Mouse (Mus musculus) embryonic facial prominence, embryonic 12.5 days (tissue): Measurements from ENCODE around the gene Olfr328. TPM values are rescaled to one million over a fixed set of nuclear protein-coding genes. Genes with fewer than 3 reads are reported as not detected.
"Not testable (repeated sequence)": the region's sequence is repeated elsewhere in the genome, so short reads cannot be mapped to it uniquely, and the experiment has no call there.

Source experiments
- ATAC-seq: fragments of 200-750 bp; cut with Nextera tagmentation; 2 replicates; pipeline ENCODE4 v1.8.0; 2017; ENCODE audit not compliant: insufficient number of reproducible peaks, insufficient read depth, low FRiP score, low TSS enrichment
- H3K27ac ChIP-seq: fragments of 300-500 bp; sonication (generic); 2 replicates; pipeline ENCODE4 v1.5.1; 2016; ENCODE audit warnings: mild to moderate bottlenecking
- H3K27me3 ChIP-seq: fragments of 300-500 bp; sonication (generic); 2 replicates; pipeline ENCODE4 v1.6.1; 2016; ENCODE audit warnings: mild to moderate bottlenecking, moderate library complexity
- H3K36me3 ChIP-seq: fragments of 300-500 bp; sonication (generic); 2 replicates; pipeline ENCODE4 v1.6.1; 2016; ENCODE audit warnings: mild to moderate bottlenecking
- H3K4me1 ChIP-seq: fragments of 300-500 bp; sonication (generic); 2 replicates; pipeline ENCODE4 v1.6.1; 2016
- H3K4me2 ChIP-seq: fragments of 300-500 bp; sonication (generic); replicated peaks from 2 replicates; pipeline ENCODE4 v1.6.1; 2016; ENCODE audit warnings: mild to moderate bottlenecking, moderate library complexity
- H3K4me3 ChIP-seq: fragments of 300-500 bp; sonication (generic); 2 replicates; pipeline ENCODE4 v1.5.1; 2016; ENCODE audit warnings: mild to moderate bottlenecking
- H3K9ac ChIP-seq: fragments of 300-500 bp; sonication (generic); 2 replicates; pipeline ENCODE4 v1.6.1; 2016; ENCODE audit warnings: mild to moderate bottlenecking, moderate library complexity
- H3K9me3 ChIP-seq: fragments of 300-500 bp; sonication (generic); 2 replicates; pipeline ENCODE4 v1.6.1; 2016; ENCODE audit warnings: mild to moderate bottlenecking, moderate library complexity
- WGBS: fragments of 180-500 bp; shearing (Covaris S2); methylation state at CpG from one replicate; pipeline ENCODE4 v1.1.7; 2016; 5-methylcytosine and 5-hydroxymethylcytosine counted together
- polyA plus RNA-seq: library from polyadenylated mRNA; unstranded; fragments of >200 nt; fragmentation: Nextera tagmentation; extraction: Ambion mirVana; gene quantifications from 2 replicates; pipeline ENCODE4 v1.2.1, GENCODE M21; 2016

The Olfr328 gene
- polyA plus RNA-seq, 1 experiment from 2014 or later: 0.08 TPM

GRCm38 (mm10) chr11:58546322-58546721 is 9.1 kb downstream of the Olfr328 start, which contains the start of gene Olfr329-ps:
Gene Olfr329-ps, minus strand, starts transcription at chr11:58546422.
- Histone ChIP-seq H3K27me3 (no peaks in the 10 kb centered on the region), H3K9me3 (no peaks in the 10 kb centered on the region), H3K4me2 (no peak within 1 kb of the TSS), H3K4me1 (no peaks in the 10 kb centered on the region), H3K4me3 (no peak within 1 kb of the TSS), H3K27ac (no peak within 1 kb of the TSS), H3K9ac (no peak within 1 kb of the TSS), H3K36me3 (no peaks in the 10 kb centered on the region)
- ATAC-seq: no peak
- 79% methylated on average over 5 of the region's 5 CpGs for WGBS

- H3K4me3 ChIP-seq, H3K27ac ChIP-seq, H3K9ac ChIP-seq, H3K4me1 ChIP-seq, H3K9me3 ChIP-seq, ATAC-seq, H3K4me2 ChIP-seq, H3K36me3 ChIP-seq, H3K27me3 ChIP-seq: not testable (repeated sequence)
Observed at GRCm38 (mm10) chr11:58534736-58535135, 20.7 kb downstream of the Olfr328 start, which contains the start of gene Olfr330. Gene Olfr330, minus strand, starts transcription at chr11:58534836.

- H3K4me2 ChIP-seq, ATAC-seq, H3K27me3 ChIP-seq, H3K27ac ChIP-seq, H3K9me3 ChIP-seq, H3K4me3 ChIP-seq, H3K9ac ChIP-seq, H3K36me3 ChIP-seq, H3K4me1 ChIP-seq: not testable (repeated sequence)
- 90% methylated on average over 9 of the region's 9 CpGs for WGBS
Observed at GRCm38 (mm10) chr11:58519756-58520155, 35.7 kb downstream of the Olfr328 start.

GRCm38 (mm10) chr11:58518916-58519315 is 36.5 kb downstream of the Olfr328 start:
- not testable (repeated sequence) for H3K4me3 ChIP-seq, H3K4me2 ChIP-seq, H3K36me3 ChIP-seq, ATAC-seq, H3K27me3 ChIP-seq, H3K9ac ChIP-seq, H3K4me1 ChIP-seq, H3K27ac ChIP-seq, H3K9me3 ChIP-seq
- WGBS: 94% methylated on average over 18 of the region's 18 CpGs

- H3K4me3 ChIP-seq, H3K4me1 ChIP-seq, H3K36me3 ChIP-seq, H3K4me2 ChIP-seq, H3K9ac ChIP-seq, ATAC-seq, H3K27me3 ChIP-seq, H3K27ac ChIP-seq, H3K9me3 ChIP-seq: not testable (repeated sequence)
- WGBS: 86% methylated on average over 19 of the region's 19 CpGs
Observed at GRCm38 (mm10) chr11:58509058-58509457, 46.4 kb downstream of the Olfr328 start.

GRCm38 (mm10) chr11:58502472-58502871 is 53.0 kb downstream of the Olfr328 start, which contains the start of gene Olfr331:
Gene Olfr331, minus strand, starts transcription at chr11:58502572.
- not testable (repeated sequence) for H3K27ac ChIP-seq, H3K4me2 ChIP-seq, H3K9ac ChIP-seq, ATAC-seq, H3K36me3 ChIP-seq, H3K27me3 ChIP-seq, H3K4me1 ChIP-seq, H3K4me3 ChIP-seq, H3K9me3 ChIP-seq

Other genes with a start within 250 kb of the Olfr328 start
- 27.4 and 29.7 TPM in 2 replicates for gene Zfp692, start 248.6 kb downstream of the Olfr328 start, polyA plus RNA-seq
- 38.7 and 40.8 TPM in 2 replicates for gene Zfp672, start 225.3 kb downstream of the Olfr328 start, polyA plus RNA-seq
- 38.2 and 40.6 TPM in 2 replicates for gene Sh3bp5l, start 224.9 kb downstream of the Olfr328 start, polyA plus RNA-seq
- not detected in 2 replicates for gene Lypd8, start 176.6 kb downstream of the Olfr328 start, polyA plus RNA-seq
- gene 1810065E05Rik, start 134.5 kb downstream of the Olfr328 start, polyA plus RNA-seq: not detected in 2 replicates
- not detected in 2 replicates for gene Gm12253, start 123.1 kb downstream of the Olfr328 start, polyA plus RNA-seq
- gene Lypd9, start 102.7 kb downstream of the Olfr328 start, polyA plus RNA-seq: not detected in 2 replicates
- not detected in 2 replicates for gene Olfr30, start 93.4 kb downstream of the Olfr328 start, polyA plus RNA-seq
- gene Olfr332, start 63.1 kb downstream of the Olfr328 start, polyA plus RNA-seq: not detected in 2 replicates
- not detected in 2 replicates for gene Olfr331, start 53.1 kb downstream of the Olfr328 start, polyA plus RNA-seq
- gene Olfr330, start 20.8 kb downstream of the Olfr328 start, polyA plus RNA-seq: not detected in 2 replicates
- not detected in 2 replicates for gene Olfr329-ps, start 9.2 kb downstream of the Olfr328 start, polyA plus RNA-seq
- gene Olfr224, start 14.9 kb upstream of the Olfr328 start, polyA plus RNA-seq: not detected in 2 replicates
- gene Olfr325, start 22.1 kb upstream of the Olfr328 start, polyA plus RNA-seq: not detected in 2 replicates
- gene Olfr324, start 39.5 kb upstream of the Olfr328 start, polyA plus RNA-seq: not detected in 2 replicates
- not detected in 2 replicates for gene 2210407C18Rik, start 60.4 kb upstream of the Olfr328 start, polyA plus RNA-seq
- gene Olfr323, start 74.9 kb upstream of the Olfr328 start, polyA plus RNA-seq: not detected in 2 replicates
- 0.26 and 0.60 TPM in 2 replicates for gene Trim58, start 84.8 kb upstream of the Olfr328 start, polyA plus RNA-seq
- gene Olfr322, start 103.1 kb upstream of the Olfr328 start, polyA plus RNA-seq: not detected in 2 replicates
- not detected in 2 replicates for gene Olfr320, start 125.5 kb upstream of the Olfr328 start, polyA plus RNA-seq
- not detected in 2 replicates for gene Olfr319, start 143.5 kb upstream of the Olfr328 start, polyA plus RNA-seq
- gene Olfr318, start 168.4 kb upstream of the Olfr328 start, polyA plus RNA-seq: not detected in 2 replicates
- gene Olfr317, start 183.6 kb upstream of the Olfr328 start, polyA plus RNA-seq: not detected in 2 replicates
- not detected in 2 replicates for gene Olfr316, start 197.1 kb upstream of the Olfr328 start, polyA plus RNA-seq
- gene Olfr315, start 217.6 kb upstream of the Olfr328 start, polyA plus RNA-seq: not detected in 2 replicates
- not detected in 2 replicates for gene Olfr314, start 227.3 kb upstream of the Olfr328 start, polyA plus RNA-seq
- 0.42 and 0.59 TPM in 2 replicates for gene Fam183b, start 246.3 kb upstream of the Olfr328 start, polyA plus RNA-seq